Mouse (Mus musculus) E14TG2a.4 (cell line): ENCODE data around the gene Npas3.

Experiments used
- CTCF ChIP-seq: conservative IDR thresholded peaks from 2 replicates; pipeline ENCODE4 v1.5.1; 2014; ENCODE audit warnings: low read length
- NANOG ChIP-seq: IDR thresholded peaks from 2 replicates; pipeline ENCODE4 v1.6.1; 2014; ENCODE audit warnings: borderline replicate concordance, low read length, mixed read lengths
- POU5F1 ChIP-seq: IDR thresholded peaks from 2 replicates; pipeline ENCODE4 v1.6.1; 2014; ENCODE audit warnings: low read length, borderline replicate concordance

GRCm38 (mm10) chr12:53895909-53896308 lies 647.4 kb downstream of the Npas3 start:
- TF ChIP-seq CTCF (no peak), POU5F1 (no peak), NANOG (no peak)
